Mouse (Mus musculus): ENCODE results near the gene 1700067P10Rik. TPM values are rescaled to one million over a fixed set of nuclear protein-coding genes. Genes with fewer than 3 reads are reported as not detected.

Gene 1700067P10Rik
- polyA plus RNA-seq, 1 experiment = not detected

DNA sequence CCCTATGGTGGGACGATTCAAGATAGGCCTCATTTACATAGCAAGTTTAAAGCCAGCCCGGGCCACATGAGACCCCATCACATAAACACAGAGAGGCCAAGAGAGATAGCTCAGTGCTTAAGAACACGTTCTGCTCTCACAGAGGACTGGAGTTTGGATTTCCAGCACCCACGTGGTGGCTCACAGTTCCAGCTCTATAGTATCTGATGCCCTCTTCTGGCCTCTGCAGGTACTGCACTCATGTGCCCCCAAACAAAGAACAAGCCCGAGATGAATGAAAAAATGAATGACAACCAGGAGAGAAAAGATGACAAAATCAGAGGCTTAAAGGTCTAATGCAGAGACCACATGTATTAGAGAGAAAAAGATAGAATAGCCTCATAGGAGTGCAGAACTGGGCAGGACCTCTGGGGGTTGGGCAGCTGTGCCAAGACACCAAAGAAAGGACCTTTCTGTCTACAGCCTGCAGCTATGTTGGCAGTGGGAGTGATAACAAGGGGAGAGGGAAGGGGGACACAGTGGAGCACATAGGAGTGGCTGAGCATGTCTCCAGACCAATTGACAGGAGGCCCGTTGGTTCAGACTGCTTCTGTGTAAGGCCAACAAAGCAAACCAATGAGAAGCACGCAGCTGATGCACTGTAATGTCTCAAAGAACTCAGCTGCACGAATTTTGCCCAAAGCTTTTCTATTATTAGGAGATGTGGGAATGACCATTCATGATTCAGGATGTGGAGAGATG is 21.6 kb downstream of the 1700067P10Rik start:
- H3K79me2 ChIP-seq (ENCODE audit: control insufficient read depth, insufficient read depth) = no peaks in the 10 kb centered on the region
- no peak overlapping the region for H3ac ChIP-seq (ENCODE audit: control insufficient read depth, insufficient read length)
- H3K4me2 ChIP-seq (ENCODE audit: low read depth) = no peak overlapping the region
- H3K4me3 ChIP-seq = no peak overlapping the region
- TF ChIP-seq POLR2A (IDR thresholded peaks at IDR 0.05; ENCODE audit: insufficient read length, low read depth) (no peak), MYOG (IDR thresholded peaks at IDR 0.05; ENCODE audit: control insufficient read depth in 1 of 3, insufficient read depth in 1 of 3, insufficient read length in 2 of 3, low read depth in 2 of 3) (no peak), E2F4 (IDR thresholded peaks at IDR 0.05; ENCODE audit: insufficient read depth) (no peak), SRF (IDR thresholded peaks at IDR 0.05; ENCODE audit: control insufficient read depth, insufficient read length, low read depth) (no peak), MAX (IDR thresholded peaks at IDR 0.05; ENCODE audit: low read depth) (no peak), TCF3 (IDR thresholded peaks at IDR 0.05; ENCODE audit: insufficient read length, low read depth) (no peak), TCF12 (IDR thresholded peaks at IDR 0.05; ENCODE audit: insufficient read depth, poor library complexity, severe bottlenecking) (no peak), CEBPB (IDR thresholded peaks at IDR 0.05; ENCODE audit: insufficient read depth, poor library complexity, severe bottlenecking) (no peak), REST (IDR thresholded peaks at IDR 0.05; ENCODE audit: insufficient read depth, insufficient read length) (no peak), USF1 (IDR thresholded peaks at IDR 0.05; ENCODE audit: low read depth) (no peak), MYOD1 (IDR thresholded peaks at IDR 0.05; ENCODE audit: control insufficient read depth in 1 of 3, insufficient read length in 2 of 3, low read depth in 2 of 3) (no peak), POLR2AphosphoS2 (IDR thresholded peaks at IDR 0.05; ENCODE audit: insufficient read length, low read depth) (no peak)
- peaks cover 6% of the 10 kb centered on the region for H3K27me3 ChIP-seq (ENCODE audit: control insufficient read depth, insufficient read depth, insufficient read length)
- H3K36me3 ChIP-seq (ENCODE audit: control insufficient read depth, insufficient read depth) = no peaks in the 10 kb centered on the region

DNA sequence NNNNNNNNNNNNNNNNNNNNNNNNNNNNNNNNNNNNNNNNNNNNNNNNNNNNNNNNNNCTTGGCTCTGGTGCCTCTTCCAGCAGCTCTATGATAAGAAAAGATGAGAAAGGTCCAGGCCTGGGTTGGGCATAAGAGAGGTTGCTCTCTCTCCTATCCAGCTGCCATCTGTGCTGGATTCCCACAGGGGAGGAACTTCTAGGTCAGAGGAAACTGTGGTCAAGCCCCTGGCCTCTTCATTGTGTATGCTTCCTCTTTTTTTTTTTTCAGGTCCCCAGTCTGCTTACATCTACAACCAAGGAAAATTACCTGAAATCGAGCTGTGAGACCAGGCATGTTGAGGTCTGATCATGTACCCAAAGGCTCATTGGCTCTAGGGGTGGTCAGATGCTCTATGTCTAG is 29.5 kb downstream of the 1700067P10Rik start:
- H3K27me3 ChIP-seq (ENCODE audit: control insufficient read depth, insufficient read depth, insufficient read length) = no peaks in the 10 kb centered on the region
- no peak overlapping the region for H3ac ChIP-seq (ENCODE audit: control insufficient read depth, insufficient read length)
- H3K4me2 ChIP-seq (ENCODE audit: low read depth) = no peak overlapping the region
- no peaks in the 10 kb centered on the region for H3K79me2 ChIP-seq (ENCODE audit: control insufficient read depth, insufficient read depth)
- TF ChIP-seq CEBPB (IDR thresholded peaks at IDR 0.05; ENCODE audit: insufficient read depth, poor library complexity, severe bottlenecking) (no peak), POLR2A (IDR thresholded peaks at IDR 0.05; ENCODE audit: insufficient read length, low read depth) (no peak), E2F4 (IDR thresholded peaks at IDR 0.05; ENCODE audit: insufficient read depth) (no peak), MYOG (IDR thresholded peaks at IDR 0.05; ENCODE audit: control insufficient read depth in 1 of 3, insufficient read depth in 1 of 3, insufficient read length in 2 of 3, low read depth in 2 of 3) (no peak), POLR2AphosphoS2 (IDR thresholded peaks at IDR 0.05; ENCODE audit: insufficient read length, low read depth) (no peak), TCF12 (IDR thresholded peaks at IDR 0.05; ENCODE audit: insufficient read depth, poor library complexity, severe bottlenecking) (no peak), MYOD1 (IDR thresholded peaks at IDR 0.05; ENCODE audit: control insufficient read depth in 1 of 3, insufficient read length in 2 of 3, low read depth in 2 of 3) (no peak), SRF (IDR thresholded peaks at IDR 0.05; ENCODE audit: control insufficient read depth, insufficient read length, low read depth) (no peak), REST (IDR thresholded peaks at IDR 0.05; ENCODE audit: insufficient read depth, insufficient read length) (no peak), TCF3 (IDR thresholded peaks at IDR 0.05; ENCODE audit: insufficient read length, low read depth) (no peak), MAX (IDR thresholded peaks at IDR 0.05; ENCODE audit: low read depth) (no peak), USF1 (IDR thresholded peaks at IDR 0.05; ENCODE audit: low read depth) (no peak)
- no peak overlapping the region for H3K4me3 ChIP-seq
- no peaks in the 10 kb centered on the region for H3K36me3 ChIP-seq (ENCODE audit: control insufficient read depth, insufficient read depth)

GRCm38 (mm10) chr17:48119656-48120055 is 30.5 kb downstream of the 1700067P10Rik start:
- Histone ChIP-seq H3K36me3 (ENCODE audit: control insufficient read depth, insufficient read depth) (no peaks in the 10 kb centered on the region), H3K27me3 (ENCODE audit: control insufficient read depth, insufficient read depth, insufficient read length) (no peaks in the 10 kb centered on the region), H3K4me3 (no peak overlapping the region), H3K79me2 (ENCODE audit: control insufficient read depth, insufficient read depth) (no peaks in the 10 kb centered on the region), H3K4me2 (ENCODE audit: low read depth) (no peak overlapping the region), H3ac (ENCODE audit: control insufficient read depth, insufficient read length) (no peak overlapping the region)
- TF ChIP-seq CEBPB (IDR thresholded peaks at IDR 0.05; ENCODE audit: insufficient read depth, poor library complexity, severe bottlenecking) (no peak), REST (IDR thresholded peaks at IDR 0.05; ENCODE audit: insufficient read depth, insufficient read length) (no peak), POLR2AphosphoS2 (IDR thresholded peaks at IDR 0.05; ENCODE audit: insufficient read length, low read depth) (no peak), POLR2A (IDR thresholded peaks at IDR 0.05; ENCODE audit: insufficient read length, low read depth) (no peak), USF1 (IDR thresholded peaks at IDR 0.05; ENCODE audit: low read depth) (no peak), MAX (IDR thresholded peaks at IDR 0.05; ENCODE audit: low read depth) (no peak), TCF12 (IDR thresholded peaks at IDR 0.05; ENCODE audit: insufficient read depth, poor library complexity, severe bottlenecking) (no peak), E2F4 (IDR thresholded peaks at IDR 0.05; ENCODE audit: insufficient read depth) (no peak), TCF3 (IDR thresholded peaks at IDR 0.05; ENCODE audit: insufficient read length, low read depth) (no peak), MYOG (IDR thresholded peaks at IDR 0.05; ENCODE audit: control insufficient read depth in 1 of 3, insufficient read depth in 1 of 3, insufficient read length in 2 of 3, low read depth in 2 of 3) (no peak), SRF (IDR thresholded peaks at IDR 0.05; ENCODE audit: control insufficient read depth, insufficient read length, low read depth) (no peak)

- Histone ChIP-seq H3K36me3 (ENCODE audit: control insufficient read depth, insufficient read depth) (no peaks in the 10 kb centered on the region), H3K79me2 (ENCODE audit: control insufficient read depth, insufficient read depth) (no peaks in the 10 kb centered on the region), H3K27me3 (ENCODE audit: control insufficient read depth, insufficient read depth, insufficient read length) (no peaks in the 10 kb centered on the region), H3K4me2 (ENCODE audit: low read depth) (no peak overlapping the region), H3K4me3 (no peak overlapping the region), H3ac (ENCODE audit: control insufficient read depth, insufficient read length) (no peak overlapping the region)
- no peak for TF ChIP-seq TCF12 (IDR thresholded peaks at IDR 0.05; ENCODE audit: insufficient read depth, poor library complexity, severe bottlenecking)
- no peak for TF ChIP-seq POLR2A (IDR thresholded peaks at IDR 0.05; ENCODE audit: insufficient read length, low read depth)
- TF ChIP-seq MAX (IDR thresholded peaks at IDR 0.05; ENCODE audit: low read depth) = no peak
- no peak for TF ChIP-seq MYOD1 (IDR thresholded peaks at IDR 0.05; ENCODE audit: control insufficient read depth in 1 of 3, insufficient read length in 2 of 3, low read depth in 2 of 3)
- no peak for TF ChIP-seq REST (IDR thresholded peaks at IDR 0.05; ENCODE audit: insufficient read depth, insufficient read length)
- TF ChIP-seq SRF (IDR thresholded peaks at IDR 0.05; ENCODE audit: control insufficient read depth, insufficient read length, low read depth) = no peak
- no peak for TF ChIP-seq E2F4 (IDR thresholded peaks at IDR 0.05; ENCODE audit: insufficient read depth)
- TF ChIP-seq CEBPB (IDR thresholded peaks at IDR 0.05; ENCODE audit: insufficient read depth, poor library complexity, severe bottlenecking) = no peak
- TF ChIP-seq MYOG (IDR thresholded peaks at IDR 0.05; ENCODE audit: control insufficient read depth in 1 of 3, insufficient read depth in 1 of 3, insufficient read length in 2 of 3, low read depth in 2 of 3) = no peak
- no peak for TF ChIP-seq USF1 (IDR thresholded peaks at IDR 0.05; ENCODE audit: low read depth)
- no peak for TF ChIP-seq POLR2AphosphoS2 (IDR thresholded peaks at IDR 0.05; ENCODE audit: insufficient read length, low read depth)
- TF ChIP-seq TCF3 (IDR thresholded peaks at IDR 0.05; ENCODE audit: insufficient read length, low read depth) = no peak
These were observed 31.3 kb downstream of the 1700067P10Rik start for GRCm38 (mm10) chr17:48120456-48120855.

All from myocyte (in vitro differentiated cells).